Mouse (Mus musculus): ENCODE results near the gene Amotl2. TPM values are rescaled to one million over a fixed set of nuclear protein-coding genes. Genes with fewer than 3 reads are reported as not detected.

The Amotl2 gene
- polyA plus RNA-seq, 1 experiment from 2014 or later: 28.7 TPM

- peaks cover 70% of the 10 kb centered on the region for H3K36me3 ChIP-seq (ENCODE audit: control insufficient read depth, insufficient read depth, low read length)
- no peaks in the 10 kb centered on the region for H3K27me3 ChIP-seq (ENCODE audit: control insufficient read depth, insufficient read depth, low read length)
- no peak for ATAC-seq (replicated peaks; ENCODE audit: insufficient number of reproducible peaks, low FRiP score, low TSS enrichment)
- H3K9me3 ChIP-seq (replicated peaks; ENCODE audit: control insufficient read depth, low read length): no peaks in the 10 kb centered on the region
- WGBS (ENCODE audit: insufficient replicate concordance): 88% methylated on average over 9 of the region's 9 CpGs
- no peak overlapping the region for H3K4me3 ChIP-seq (ENCODE audit: low read depth, low read length)
- H3K4me2 ChIP-seq: no peak overlapping the region
- H3K27ac ChIP-seq (ENCODE audit: low read depth, low read length): no peak overlapping the region
- no peak overlapping the region for H3K9ac ChIP-seq (ENCODE audit: low read depth, low read length)
- H3K4me1 ChIP-seq (ENCODE audit: control insufficient read depth, insufficient read depth, low read length): peaks cover 63% of the 10 kb centered on the region
Observed at GRCm38 (mm10) chr9:102728469-102728747, 11.9 kb downstream of the Amotl2 start.

- no peaks in the 10 kb centered on the region for H3K27me3 ChIP-seq (ENCODE audit: control insufficient read depth, insufficient read depth, low read length)
- peaks cover 64% of the 10 kb centered on the region for H3K36me3 ChIP-seq (ENCODE audit: control insufficient read depth, insufficient read depth, low read length)
- no peaks in the 10 kb centered on the region for H3K9me3 ChIP-seq (replicated peaks; ENCODE audit: control insufficient read depth, low read length)
- H3K4me3 ChIP-seq (ENCODE audit: low read depth, low read length): no peak overlapping the region
- H3K27ac ChIP-seq (ENCODE audit: low read depth, low read length): peak overlapping the region; percentile 22; the same call in 1 of the 2 replicates
- no peak overlapping the region for H3K9ac ChIP-seq (ENCODE audit: low read depth, low read length)
- H3K4me1 ChIP-seq (ENCODE audit: control insufficient read depth, insufficient read depth, low read length): peaks cover 56% of the 10 kb centered on the region
- ATAC-seq (replicated peaks; ENCODE audit: insufficient number of reproducible peaks, low FRiP score, low TSS enrichment): no peak
- H3K4me2 ChIP-seq: no peak overlapping the region
- 89% methylated on average over 21 of the region's 21 CpGs for WGBS (ENCODE audit: insufficient replicate concordance)
Observed at GRCm38 (mm10) chr9:102729093-102729845, 12.8 kb downstream of the Amotl2 start.

- Histone ChIP-seq H3K27ac (ENCODE audit: low read depth, low read length) (no peak overlapping the region), H3K36me3 (ENCODE audit: control insufficient read depth, insufficient read depth, low read length) (peaks cover 58% of the 10 kb centered on the region), H3K9ac (ENCODE audit: low read depth, low read length) (no peak overlapping the region), H3K4me2 (no peak overlapping the region), H3K4me3 (ENCODE audit: low read depth, low read length) (no peak overlapping the region), H3K9me3 (replicated peaks; ENCODE audit: control insufficient read depth, low read length) (no peaks in the 10 kb centered on the region), H3K4me1 (ENCODE audit: control insufficient read depth, insufficient read depth, low read length) (peaks cover 49% of the 10 kb centered on the region), H3K27me3 (ENCODE audit: control insufficient read depth, insufficient read depth, low read length) (no peaks in the 10 kb centered on the region)
- 80% methylated on average over 14 of the region's 14 CpGs for WGBS (ENCODE audit: insufficient replicate concordance)
- ATAC-seq (replicated peaks; ENCODE audit: insufficient number of reproducible peaks, low FRiP score, low TSS enrichment): no peak
Observed at GRCm38 (mm10) chr9:102729876-102730413, 13.5 kb downstream of the Amotl2 start.

- Histone ChIP-seq H3K27ac (ENCODE audit: low read depth, low read length) (peak overlapping the region; percentile 50; the same call in 1 of the 2 replicates), H3K4me1 (ENCODE audit: control insufficient read depth, insufficient read depth, low read length) (peaks cover 38% of the 10 kb centered on the region), H3K4me3 (ENCODE audit: low read depth, low read length) (no peak overlapping the region), H3K9ac (ENCODE audit: low read depth, low read length) (no peak overlapping the region), H3K4me2 (no peak overlapping the region), H3K9me3 (replicated peaks; ENCODE audit: control insufficient read depth, low read length) (no peaks in the 10 kb centered on the region), H3K36me3 (ENCODE audit: control insufficient read depth, insufficient read depth, low read length) (peaks cover 56% of the 10 kb centered on the region), H3K27me3 (ENCODE audit: control insufficient read depth, insufficient read depth, low read length) (no peaks in the 10 kb centered on the region)
- 68% methylated on average over 7 of the region's 7 CpGs for WGBS (ENCODE audit: insufficient replicate concordance)
- ATAC-seq (replicated peaks; ENCODE audit: insufficient number of reproducible peaks, low FRiP score, low TSS enrichment): no peak
Observed at GRCm38 (mm10) chr9:102731044-102731471, 14.6 kb downstream of the Amotl2 start.

GRCm38 (mm10) chr9:102731574-102732175 lies 15.2 kb downstream of the Amotl2 start:
- peaks cover 56% of the 10 kb centered on the region for H3K36me3 ChIP-seq (ENCODE audit: control insufficient read depth, insufficient read depth, low read length)
- WGBS (ENCODE audit: insufficient replicate concordance): 77% methylated on average over 10 of the region's 10 CpGs

GRCm38 (mm10) chr9:102732326-102732865 lies 15.9 kb downstream of the Amotl2 start:
- 57% methylated on average over 5 of the region's 5 CpGs for WGBS (ENCODE audit: insufficient replicate concordance)
- no peak for ATAC-seq (replicated peaks; ENCODE audit: insufficient number of reproducible peaks, low FRiP score, low TSS enrichment)
- Histone ChIP-seq H3K4me1 (ENCODE audit: control insufficient read depth, insufficient read depth, low read length) (peaks cover 27% of the 10 kb centered on the region), H3K4me3 (ENCODE audit: low read depth, low read length) (no peak overlapping the region), H3K9me3 (replicated peaks; ENCODE audit: control insufficient read depth, low read length) (no peaks in the 10 kb centered on the region), H3K9ac (ENCODE audit: low read depth, low read length) (no peak overlapping the region), H3K27me3 (ENCODE audit: control insufficient read depth, insufficient read depth, low read length) (no peaks in the 10 kb centered on the region), H3K27ac (ENCODE audit: low read depth, low read length) (peak overlapping the region; percentile 15; the same call in 1 of the 2 replicates), H3K36me3 (ENCODE audit: control insufficient read depth, insufficient read depth, low read length) (peaks cover 52% of the 10 kb centered on the region), H3K4me2 (no peak overlapping the region)

More at GRCm38 (mm10) chr9:102731574-102732175, 15.2 kb downstream of the Amotl2 start:
- Histone ChIP-seq H3K9me3 (replicated peaks; ENCODE audit: control insufficient read depth, low read length) (no peaks in the 10 kb centered on the region), H3K4me3 (ENCODE audit: low read depth, low read length) (no peak overlapping the region), H3K9ac (ENCODE audit: low read depth, low read length) (0 out of 2 replicates have a peak overlapping the region, but pooled peaks have one; percentile 28), H3K4me2 (no peak overlapping the region), H3K4me1 (ENCODE audit: control insufficient read depth, insufficient read depth, low read length) (peaks cover 32% of the 10 kb centered on the region), H3K27ac (ENCODE audit: low read depth, low read length) (peak overlapping the region; percentile 15; the same call in 1 of the 2 replicates), H3K27me3 (ENCODE audit: control insufficient read depth, insufficient read depth, low read length) (no peaks in the 10 kb centered on the region)
- no peak for ATAC-seq (replicated peaks; ENCODE audit: insufficient number of reproducible peaks, low FRiP score, low TSS enrichment)

GRCm38 (mm10) chr9:102733459-102733858 lies 17.0 kb downstream of the Amotl2 start:
- Histone ChIP-seq H3K36me3 (ENCODE audit: control insufficient read depth, insufficient read depth, low read length) (peaks cover 47% of the 10 kb centered on the region), H3K4me2 (no peak overlapping the region), H3K4me1 (ENCODE audit: control insufficient read depth, insufficient read depth, low read length) (peaks cover 21% of the 10 kb centered on the region), H3K9me3 (replicated peaks; ENCODE audit: control insufficient read depth, low read length) (no peaks in the 10 kb centered on the region), H3K27me3 (ENCODE audit: control insufficient read depth, insufficient read depth, low read length) (no peaks in the 10 kb centered on the region), H3K4me3 (ENCODE audit: low read depth, low read length) (no peak overlapping the region), H3K9ac (ENCODE audit: low read depth, low read length) (no peak overlapping the region), H3K27ac (ENCODE audit: low read depth, low read length) (no peak overlapping the region)
- ATAC-seq (replicated peaks; ENCODE audit: insufficient number of reproducible peaks, low FRiP score, low TSS enrichment): no peak
- WGBS (ENCODE audit: insufficient replicate concordance): 82% methylated on average over 5 of the region's 5 CpGs

GRCm38 (mm10) chr9:102733999-102734738 lies 17.7 kb downstream of the Amotl2 start:
- Histone ChIP-seq H3K27me3 (ENCODE audit: control insufficient read depth, insufficient read depth, low read length) (no peaks in the 10 kb centered on the region), H3K4me3 (ENCODE audit: low read depth, low read length) (no peak overlapping the region), H3K9me3 (replicated peaks; ENCODE audit: control insufficient read depth, low read length) (no peaks in the 10 kb centered on the region), H3K27ac (ENCODE audit: low read depth, low read length) (no peak overlapping the region), H3K4me2 (no peak overlapping the region), H3K36me3 (ENCODE audit: control insufficient read depth, insufficient read depth, low read length) (peaks cover 40% of the 10 kb centered on the region), H3K4me1 (ENCODE audit: control insufficient read depth, insufficient read depth, low read length) (peaks cover 17% of the 10 kb centered on the region), H3K9ac (ENCODE audit: low read depth, low read length) (no peak overlapping the region)
- WGBS (ENCODE audit: insufficient replicate concordance): 73% methylated on average over 9 of the region's 9 CpGs
- no peak for ATAC-seq (replicated peaks; ENCODE audit: insufficient number of reproducible peaks, low FRiP score, low TSS enrichment)

Measured in heart, embryonic 11.5 days (tissue).